Mouse (Mus musculus) lung, postnatal 14 days (tissue): ENCODE measurements around the gene Ahnak2.
A peak's percentile ranks its signal among the peaks of the same experiment; 100 is the strongest.
"Not testable (repeated sequence)": the region's sequence is repeated elsewhere in the genome, so short reads cannot be mapped to it uniquely, and the experiment has no call there.

ENCODE experiments used
- DNase-seq: peaks from one replicate; pipeline ENCODE4 v3.0.0; 2021

Gene Ahnak2

DNA sequence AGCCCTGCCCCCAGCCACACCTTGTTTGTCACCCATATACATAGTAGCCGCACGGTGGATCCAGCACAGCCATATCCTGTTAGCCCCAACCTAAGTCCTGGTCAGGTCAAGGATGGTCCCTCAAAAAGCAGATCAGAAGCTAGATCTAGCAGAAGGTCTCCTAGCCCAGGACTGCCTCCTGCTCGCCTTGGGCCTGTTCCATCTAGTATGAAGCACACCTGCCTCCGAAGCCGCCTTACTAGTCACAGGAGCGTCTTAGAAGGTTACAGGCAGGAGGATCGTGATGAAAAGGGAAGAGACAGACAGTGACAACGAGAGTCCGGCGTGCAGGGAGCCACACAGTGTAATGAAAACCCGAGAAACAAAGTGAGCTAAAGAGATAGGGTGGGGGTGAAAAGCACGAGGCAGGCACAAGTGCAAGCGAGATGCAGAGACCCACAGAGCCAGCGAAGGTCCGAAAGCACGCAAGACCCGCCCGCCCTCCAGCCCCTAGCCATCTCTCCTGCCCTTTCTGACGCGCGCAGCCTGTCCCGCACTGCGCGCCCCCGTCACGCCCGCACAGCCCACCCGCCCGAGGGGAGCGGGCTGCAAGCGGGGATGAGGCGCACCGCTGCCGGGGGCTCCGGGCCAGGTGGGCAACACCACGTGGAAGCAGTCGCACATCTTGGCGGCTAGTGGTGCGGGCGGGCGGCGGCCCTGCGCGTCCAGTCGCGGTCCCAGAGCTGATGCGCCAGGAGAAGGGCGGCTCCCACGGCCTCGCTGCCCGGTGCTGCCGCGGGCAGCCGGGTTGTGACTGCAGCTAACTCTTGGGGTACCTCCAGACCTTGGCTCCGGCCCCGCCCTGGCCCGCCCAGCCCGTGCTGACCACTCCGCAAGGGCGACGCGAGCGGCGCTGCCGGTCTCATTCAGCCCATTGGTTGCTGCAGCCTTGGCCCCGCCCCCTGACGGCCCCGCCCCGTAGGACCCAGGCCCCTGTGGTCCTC is at the start of gene Ahnak2:
Gene Ahnak2, minus strand, starts transcription at position 794 of the 983 bp plus-strand sequence.
- peak; percentile 23 for DNase-seq

- no peak for DNase-seq
Measured at GRCm38 (mm10) chr12:112851116-112851515, 48.7 kb upstream of the Ahnak2 start.

GRCm38 (mm10) chr12:112850344-112850743 is 47.9 kb upstream of the Ahnak2 start:
- no peak for DNase-seq

- DNase-seq, result no peak
Measured at GRCm38 (mm10) chr12:112849235-112850022, 47.0 kb upstream of the Ahnak2 start.

- DNase-seq, result no peak
Measured at GRCm38 (mm10) chr12:112847880-112848279, 45.4 kb upstream of the Ahnak2 start.

DNA sequence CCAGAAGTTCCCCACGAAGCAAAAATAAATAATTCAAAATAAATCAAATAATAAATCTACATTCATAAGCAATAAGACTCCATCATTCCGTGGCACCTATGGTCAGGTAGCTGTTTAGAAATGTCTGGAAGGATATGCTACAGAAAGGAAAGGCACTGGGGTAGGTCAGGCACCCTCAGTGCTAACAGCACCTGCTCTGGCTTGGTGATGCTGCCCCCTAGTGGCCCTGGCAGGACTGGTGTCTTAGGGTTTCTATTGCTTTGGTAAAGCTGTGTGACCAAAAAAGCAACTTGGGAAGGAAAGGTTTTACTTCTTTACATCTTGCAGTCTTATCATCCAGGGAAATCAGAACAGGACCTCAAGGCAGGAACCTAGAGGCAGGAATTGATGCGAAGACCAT is 41.3 kb upstream of the Ahnak2 start:
- peak; percentile 95 for DNase-seq

DNA sequence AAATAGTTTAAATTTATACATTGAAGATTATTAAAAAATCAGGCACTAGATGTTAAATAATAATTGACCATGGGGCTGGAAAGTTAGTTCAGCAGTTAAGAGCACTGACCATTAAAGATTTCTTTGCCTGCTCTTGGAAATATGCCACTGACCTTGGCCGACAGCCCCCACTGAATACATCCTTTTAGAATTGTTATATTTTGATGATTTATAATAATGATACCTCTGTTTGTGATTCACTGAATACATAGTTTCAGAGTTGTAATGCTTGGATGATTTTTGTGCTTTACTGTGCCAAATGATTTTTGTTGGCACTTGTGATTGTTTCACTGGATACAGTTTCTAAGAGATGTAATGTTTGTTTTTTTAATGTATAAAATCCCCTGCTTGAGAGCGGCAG is 39.7 kb upstream of the Ahnak2 start:
- not testable (repeated sequence) for DNase-seq

DNA sequence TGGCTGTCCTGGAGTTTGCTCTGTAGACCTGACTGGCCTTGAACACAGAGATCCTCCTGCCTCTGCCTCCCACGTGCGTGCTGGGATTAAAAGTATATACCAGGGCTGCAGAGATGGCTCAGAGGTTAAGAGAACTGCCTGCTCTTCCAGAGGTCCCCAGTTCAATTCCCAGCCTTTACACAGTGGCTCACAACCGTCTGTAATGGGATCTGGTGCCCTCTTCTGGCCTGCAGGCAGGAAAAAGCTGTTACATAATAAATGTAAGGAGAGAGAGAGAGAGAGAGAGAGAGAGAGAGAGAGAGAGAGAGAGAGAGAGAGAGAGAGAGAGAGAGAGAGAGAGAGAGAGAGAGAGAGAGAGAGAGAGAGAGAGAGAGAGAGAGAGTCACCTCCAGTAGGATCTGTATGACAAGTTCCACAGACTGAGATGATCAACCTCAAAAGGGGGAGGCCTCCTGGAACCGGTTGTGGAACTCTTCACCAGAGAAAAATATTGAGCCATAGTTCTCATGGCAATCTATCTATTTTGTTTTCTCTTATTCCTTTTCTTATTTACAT is 39.0 kb upstream of the Ahnak2 start:
- DNase-seq, result not testable (repeated sequence)

- no peak for DNase-seq
Measured at GRCm38 (mm10) chr12:112840209-112841086, 38.0 kb upstream of the Ahnak2 start.

DNA sequence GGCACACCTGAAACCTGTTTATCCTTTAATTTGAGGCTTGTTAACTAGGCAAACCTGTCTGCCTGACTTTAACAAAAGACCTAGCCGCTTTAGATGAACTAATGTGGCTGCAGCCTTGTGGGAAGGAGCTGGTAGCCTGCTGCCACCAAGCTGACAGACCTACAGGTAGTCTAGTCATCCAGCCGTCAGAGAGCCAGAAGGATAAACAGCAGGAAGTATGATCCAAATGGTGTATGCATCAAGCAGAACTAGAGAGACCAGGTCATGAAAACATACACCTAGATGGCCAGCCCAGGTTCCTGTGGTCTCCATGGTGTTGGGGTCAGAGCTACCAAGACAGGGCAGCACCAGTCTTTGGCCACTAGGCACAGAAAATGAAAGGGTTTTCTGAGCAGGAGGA is 32.6 kb upstream of the Ahnak2 start:
- DNase-seq, result no peak

DNA sequence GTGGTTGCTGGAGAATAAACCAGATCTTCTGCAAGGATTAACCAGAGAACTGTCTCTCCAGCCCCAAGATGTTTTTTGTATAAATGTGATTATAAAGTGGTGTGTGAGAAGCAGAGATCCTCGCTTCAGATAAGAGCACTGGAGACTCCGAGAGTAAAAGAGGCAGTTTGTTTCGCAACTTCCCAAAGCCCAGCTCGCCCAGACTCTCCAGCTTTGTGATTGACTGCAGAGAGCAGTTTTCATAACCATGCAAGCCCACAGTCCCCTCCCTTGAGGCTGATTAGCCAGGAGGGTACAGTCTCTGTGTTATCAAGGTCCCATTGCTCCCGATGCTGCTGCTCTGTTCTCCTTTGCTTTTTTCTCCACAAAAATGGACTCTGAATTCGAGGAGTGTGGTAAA is 31.1 kb upstream of the Ahnak2 start:
- peak; percentile 28 for DNase-seq

DNA sequence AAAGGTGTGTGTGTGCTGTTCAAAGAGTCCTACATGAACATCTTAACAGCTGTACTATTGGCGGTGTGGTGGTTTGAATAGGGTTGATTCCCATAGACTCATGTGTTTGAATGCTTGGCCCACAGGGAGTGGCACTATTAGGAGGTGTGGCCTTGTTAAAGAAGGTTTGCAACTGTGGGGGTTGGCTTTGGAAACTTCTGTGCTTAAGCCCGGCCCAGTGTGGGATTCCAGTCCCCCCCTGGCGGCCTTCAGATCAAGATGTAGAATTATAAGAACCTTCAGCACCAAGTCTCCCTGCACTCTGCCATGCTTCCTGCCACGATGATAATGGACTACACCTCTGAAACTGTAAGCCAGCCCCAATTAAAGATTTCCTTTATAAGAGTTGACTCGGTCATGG is 30.0 kb upstream of the Ahnak2 start:
- no peak for DNase-seq

DNA sequence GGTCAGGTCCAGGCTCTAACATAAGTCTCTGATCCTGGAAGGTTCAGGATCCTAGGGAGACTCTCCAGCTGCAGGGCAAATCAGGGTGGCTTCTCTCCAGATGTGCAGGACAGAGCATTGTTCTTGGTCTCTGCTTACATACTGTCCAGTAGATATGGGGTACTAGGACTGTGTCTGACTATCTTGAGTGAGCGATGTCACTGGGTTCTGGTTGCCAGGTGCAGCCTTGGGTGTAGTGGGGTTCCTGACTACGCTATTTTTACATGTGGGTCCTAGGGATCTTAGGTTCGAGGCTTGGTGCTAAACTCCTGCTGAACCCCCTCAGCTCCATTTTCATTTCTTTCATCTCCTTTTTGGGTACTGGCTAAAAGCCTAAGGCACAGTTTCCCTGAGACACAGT is 28.1 kb upstream of the Ahnak2 start:
- no peak for DNase-seq

- DNase-seq, result no peak
Measured at GRCm38 (mm10) chr12:112830141-112830540, 27.7 kb upstream of the Ahnak2 start.

- DNase-seq, result peak; percentile 98
Measured at GRCm38 (mm10) chr12:112829244-112829864, 26.9 kb upstream of the Ahnak2 start, which contains the start of gene Cdca4. Gene Cdca4 (minus strand): TSS chr12:112829423.

DNA sequence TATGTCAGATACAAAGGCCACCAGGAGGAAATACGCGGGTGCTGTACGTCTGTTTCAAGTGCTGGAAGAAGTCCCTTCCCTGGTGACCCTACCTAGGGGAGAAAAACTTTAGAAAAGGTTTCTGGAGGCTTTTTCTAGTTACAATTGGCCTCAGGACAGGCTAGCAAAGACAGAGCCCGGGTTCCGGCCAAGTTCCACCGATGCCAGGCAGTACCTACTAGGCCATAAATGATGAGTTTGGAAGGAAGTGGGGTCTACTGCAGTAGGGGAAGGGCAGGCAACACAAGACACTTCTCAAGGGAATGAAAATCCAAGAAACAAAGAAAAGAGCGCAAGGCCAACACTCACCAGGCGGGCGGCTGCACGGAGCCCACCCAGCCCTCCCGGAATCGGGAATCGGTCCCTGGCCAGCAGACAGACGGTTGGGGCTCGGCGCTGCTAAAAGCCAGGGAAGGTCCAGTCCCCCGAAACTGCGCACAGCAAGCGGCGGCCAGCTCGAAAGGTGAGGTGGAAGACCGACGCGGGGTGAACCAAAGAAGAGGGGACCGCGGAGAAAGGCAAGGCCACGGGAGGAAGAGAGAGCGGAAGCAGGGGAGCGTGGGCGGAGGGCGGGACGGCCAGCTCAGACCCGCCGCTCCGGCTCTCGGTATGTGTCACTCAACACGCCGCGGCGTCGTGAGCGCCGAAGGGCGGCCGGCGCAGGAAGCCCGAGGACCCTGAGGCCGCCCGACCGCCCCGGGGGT is 26.2 kb upstream of the Ahnak2 start:
- peak; percentile 69 for DNase-seq

- DNase-seq, result no peak
Measured at GRCm38 (mm10) chr12:112825901-112826300, 23.4 kb upstream of the Ahnak2 start.

DNA sequence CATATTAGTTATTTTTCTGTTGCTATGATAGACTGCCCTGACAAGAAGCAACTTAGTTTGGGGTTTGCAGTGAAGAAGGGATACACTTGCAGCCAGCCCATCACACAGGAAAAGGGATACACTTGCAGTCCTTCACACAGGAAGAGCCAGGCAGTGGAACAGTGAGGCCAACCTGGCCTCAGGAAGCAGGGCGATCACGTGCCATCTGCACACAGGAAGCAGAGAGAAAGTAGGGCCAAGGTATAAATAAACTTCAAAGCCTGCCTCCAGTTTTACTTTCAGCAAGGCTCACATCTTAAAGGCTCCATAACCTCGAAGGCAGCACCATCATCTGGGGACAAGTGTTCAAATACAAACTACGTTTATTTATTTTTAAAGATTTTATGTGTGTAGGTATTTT is 20.8 kb upstream of the Ahnak2 start:
- DNase-seq, result no peak

- no peak for DNase-seq
Measured at GRCm38 (mm10) chr12:112822676-112823075, 20.2 kb upstream of the Ahnak2 start.

- no peak for DNase-seq
Measured at GRCm38 (mm10) chr12:112821974-112822373, 19.5 kb upstream of the Ahnak2 start.

- DNase-seq, result no peak
Measured at GRCm38 (mm10) chr12:112821216-112821615, 18.8 kb upstream of the Ahnak2 start.
